Mouse (Mus musculus) embryonic fibroblast, embryonic 13.5 days (primary cell): Measurements from ENCODE around the gene Msx1.

Experiments
- CTCF ChIP-seq: IDR thresholded peaks from 2 replicates; pipeline ENCODE4 v1.5.1; 2011; ENCODE audit warnings: mild to moderate bottlenecking, control low read depth, low read length, moderate library complexity, borderline replicate concordance; ENCODE audit not compliant: insufficient read depth
- POLR2A ChIP-seq: IDR thresholded peaks from 2 replicates; pipeline ENCODE4 v1.6.1; 2011; ENCODE audit warnings: low read depth, mild to moderate bottlenecking, control low read depth, low read length, moderate library complexity

GRCm38 (mm10) chr5:37792154-37792553 lies 32.2 kb downstream of the Msx1 start:
- TF ChIP-seq CTCF = no peak
- no peak for TF ChIP-seq POLR2A
